Comparison of ENCODE assay signal across 10 mouse cellular contexts in genomic region chr1:55837366-55837765, GRCm38 (mm10).
"Had no signal": no experiment of that assay in that cellular context is flagged by ENCODE, and none has a peak within 500 bp of the region (broad histone marks: within the 10 kb centered on the region; RNA-seq: fewer than 3 reads in every experiment).

No protein-coding gene starts in this region.

- DNase-seq: liver, postnatal 0 days; lung, adult 2 months; lung, postnatal 14 days; right cerebral cortex, postnatal 25 days; right cerebral cortex, postnatal 4 days; spleen, adult 18-20 months; thymus, adult 18-20 months; thymus, postnatal 25 days; thymus, postnatal 4 days had no signal

- ATAC-seq: liver, postnatal 0 days; lung, postnatal 0 days had no signal
